ENCODE assay signal across 11 mouse cellular contexts in the genomic region with DNA sequence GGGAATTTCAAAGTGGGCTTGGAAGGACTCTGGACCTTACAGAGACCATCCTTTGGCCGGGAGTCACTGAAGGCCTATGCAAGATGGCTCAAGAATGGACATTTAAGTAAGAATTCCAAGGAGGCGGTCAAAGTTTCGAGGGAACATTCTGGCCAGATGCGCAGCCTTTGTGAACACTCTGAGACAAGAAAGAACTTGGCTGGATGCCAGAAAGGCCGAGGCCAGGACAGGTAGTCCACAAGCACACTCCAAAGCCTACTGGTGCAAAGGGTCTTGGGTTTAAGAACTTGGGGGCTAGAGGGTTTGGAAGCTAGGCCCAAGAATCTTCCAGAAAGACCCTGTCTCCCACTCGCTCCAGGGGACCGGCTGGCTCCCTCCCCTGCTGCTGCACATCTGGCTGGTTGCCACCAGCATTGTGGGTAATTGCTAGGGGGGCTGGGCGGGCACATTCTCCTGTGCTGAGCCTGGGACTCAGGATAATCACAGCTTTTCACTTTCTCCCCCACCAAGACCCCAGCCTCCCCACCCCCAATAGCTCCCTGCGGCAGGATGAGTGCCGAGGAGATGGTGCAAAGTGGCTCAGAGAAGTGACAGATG. TPM values are rescaled to one million over a fixed set of nuclear protein-coding genes. Genes with fewer than 3 reads are reported as not detected.
DNase-seq lines count a peak whose midpoint lies in the region; ATAC-seq lines count a peak whose summit lies in the region.
"Had no signal": no experiment of that assay in that cellular context is flagged by ENCODE, and none has a peak within 500 bp of the region (broad histone marks: within the 10 kb centered on the region; RNA-seq: fewer than 3 reads in every experiment).

No protein-coding gene starts in this region.

- no peak for ATAC-seq in neural tube, embryonic 14.5 days (ENCODE audit: low read depth)
- peak; percentile 76 for ATAC-seq in forebrain, embryonic 15.5 days (replicated peaks)
- ATAC-seq in liver, embryonic 11.5 days (replicated peaks; ENCODE audit: low FRiP score), result no peak

- peaks cover 12% of the 10 kb centered on the region for H3K4me1 ChIP-seq in neural tube, embryonic 14.5 days (ENCODE audit: control insufficient read depth, insufficient read depth, low read length)
- peaks cover 17% of the 10 kb centered on the region for H3K4me1 ChIP-seq in forebrain, embryonic 15.5 days
- no peaks in the 10 kb centered on the region for H3K4me1 ChIP-seq in liver, embryonic 11.5 days (replicated peaks; ENCODE audit: control insufficient read depth, insufficient read depth, low read length)

- peak overlapping the region; percentile 48; the same call in 1 of the 2 replicates for H3K27ac ChIP-seq in neural tube, embryonic 14.5 days (ENCODE audit: low read depth, low read length)
- H3K27ac ChIP-seq in forebrain, embryonic 15.5 days (replicated peaks), result peak overlapping the region; percentile 52; the same call in 1 of the 2 replicates
- H3K27ac ChIP-seq in liver, embryonic 11.5 days (ENCODE audit: low read depth, low read length), result no peak overlapping the region
- H3K27ac ChIP-seq: layer of hippocampus, adult 2 months; neural tube, embryonic 12.5 days had no signal

- no peaks in the 10 kb centered on the region for H3K36me3 ChIP-seq in neural tube, embryonic 14.5 days (ENCODE audit: control insufficient read depth, insufficient read depth, low read length)
- H3K36me3 ChIP-seq in forebrain, embryonic 15.5 days, result no peaks in the 10 kb centered on the region
- no peaks in the 10 kb centered on the region for H3K36me3 ChIP-seq in liver, embryonic 11.5 days (ENCODE audit: control insufficient read depth, insufficient read depth, low read length)
- H3K36me3 ChIP-seq: neural tube, embryonic 12.5 days had no signal

- no peak overlapping the region for H3K4me2 ChIP-seq in neural tube, embryonic 14.5 days (ENCODE audit: low read depth, low read length)
- peak overlapping the region; percentile 9 for H3K4me2 ChIP-seq in forebrain, embryonic 15.5 days (replicated peaks)
- no peak overlapping the region for H3K4me2 ChIP-seq in liver, embryonic 11.5 days
- H3K4me2 ChIP-seq: neural tube, embryonic 12.5 days had no signal

- H3K27me3 ChIP-seq in neural tube, embryonic 14.5 days (ENCODE audit: control insufficient read depth, insufficient read depth, low read length), result no peaks in the 10 kb centered on the region
- no peaks in the 10 kb centered on the region for H3K27me3 ChIP-seq in forebrain, embryonic 15.5 days
- H3K27me3 ChIP-seq in liver, embryonic 11.5 days (replicated peaks; ENCODE audit: control insufficient read depth, insufficient read depth, low read length), result no peaks in the 10 kb centered on the region
- H3K27me3 ChIP-seq: neural tube, embryonic 12.5 days had no signal

- 44% methylated on average over 10 of the region's 10 CpGs for WGBS in neural tube, embryonic 14.5 days
- WGBS in forebrain, embryonic 15.5 days, result 22% methylated on average over 10 of the region's 10 CpGs
- WGBS in liver, embryonic 11.5 days, result 69% methylated on average over 10 of the region's 10 CpGs

- H3K9me3 ChIP-seq in neural tube, embryonic 14.5 days (ENCODE audit: control insufficient read depth, low read length), result no peaks in the 10 kb centered on the region
- H3K9me3 ChIP-seq in forebrain, embryonic 15.5 days, result no peaks in the 10 kb centered on the region
- H3K9me3 ChIP-seq in liver, embryonic 11.5 days (ENCODE audit: control insufficient read depth, low read length), result no peaks in the 10 kb centered on the region
- H3K9me3 ChIP-seq: neural tube, embryonic 12.5 days had no signal

- DNase-seq in heart, adult 11 months, result peak; percentile 56
- no peak for DNase-seq in heart, adult 9 months (ENCODE audit: low spot score in 2 of 2)
- DNase-seq in neural tube, embryonic 10.5 days (ENCODE audit: extremely low spot score, low spot score), result no peak
- peak; percentile 26 to 55 for DNase-seq in kidney, postnatal 4 days
- no peak for DNase-seq in liver, embryonic 11.5 days (ENCODE audit: low spot score)
- no peak for DNase-seq in gastrocnemius, postnatal 25 days

- H3K4me3 ChIP-seq in neural tube, embryonic 14.5 days (ENCODE audit: low read depth, low read length), result no peak overlapping the region
- no peak overlapping the region for H3K4me3 ChIP-seq in forebrain, embryonic 15.5 days
- H3K4me3 ChIP-seq in liver, embryonic 11.5 days (ENCODE audit: low read depth, low read length), result no peak overlapping the region
- H3K4me3 ChIP-seq: erythroblast, embryonic 14.5 days; layer of hippocampus, adult 2 months; neural tube, embryonic 12.5 days had no signal

- no peak overlapping the region for H3K9ac ChIP-seq in neural tube, embryonic 14.5 days (replicated peaks; ENCODE audit: low read depth, low read length)
- H3K9ac ChIP-seq in forebrain, embryonic 15.5 days (replicated peaks), result 0 out of 2 replicates have a peak overlapping the region, but pooled peaks have one; percentile 3
- H3K9ac ChIP-seq in liver, embryonic 11.5 days (ENCODE audit: low read depth, low read length), result no peak overlapping the region
- H3K9ac ChIP-seq: neural tube, embryonic 12.5 days had no signal

RNA-seq across cellular contexts. Expression of gene Begain, which starts 45.1 kb away (rescaled TPM):
- 40.8 and 53.1 TPM in 2 replicates for polyA plus RNA-seq in neural tube, embryonic 14.5 days (2014; fragmentation: Nextera tagmentation; extraction: Ambion mirVana)
- polyA plus RNA-seq in forebrain, embryonic 15.5 days (2015; fragmentation: Nextera tagmentation; extraction: Ambion mirVana), result 19.2 and 20.2 TPM in 2 replicates
- polyA plus RNA-seq in liver, embryonic 11.5 days (2014; fragmentation: Nextera tagmentation; extraction: Ambion mirVana), result 2.2 and 3.2 TPM in 2 replicates
- under 1 TPM; 0.43 to 0.69 TPM for total RNA-seq in gastrocnemius, postnatal 25 days (2021)
- polyA plus RNA-seq: erythroblast, embryonic 14.5 days had no signal

Comparison
In these comparisons a context has a peak if more than half of its experiments do, and no peak if none do; other contexts are left out.
1. DNase-seq: peak in heart, adult 11 months (single experiment) and kidney, postnatal 4 days (2 of 2); none in heart, adult 9 months (0 of 2), neural tube, embryonic 10.5 days (single experiment), liver, embryonic 11.5 days (single experiment) and gastrocnemius, postnatal 25 days (single experiment).